Mouse (Mus musculus): ENCODE results near the gene Gng4. TPM values are rescaled to one million over a fixed set of nuclear protein-coding genes. Genes with fewer than 3 reads are reported as not detected.

Gng4 gene
- polyA plus RNA-seq, 1 experiment from 2014 or later = not detected

DNA sequence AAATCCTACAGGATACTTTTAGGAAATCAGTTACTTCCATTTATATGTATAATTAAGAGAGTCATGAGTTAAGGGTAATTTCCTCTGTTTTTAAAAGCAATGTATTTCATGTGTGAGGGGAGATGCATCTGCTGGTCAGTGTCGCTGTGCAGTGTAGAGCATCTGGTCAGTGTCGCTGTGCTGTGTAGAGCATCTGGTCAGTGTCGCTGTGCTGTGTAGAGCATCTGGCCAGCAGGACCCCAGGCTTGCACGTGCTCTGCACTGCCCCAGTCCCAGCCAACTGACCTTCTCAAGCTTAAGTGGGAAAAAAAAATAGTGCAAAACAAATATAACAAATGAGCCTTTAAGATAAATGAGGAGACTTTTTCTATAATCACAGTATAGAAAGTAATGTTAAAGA is 73.3 kb downstream of the Gng4 start:
- TF ChIP-seq EP300 (IDR thresholded peaks at IDR 0.05; ENCODE audit: low read depth) = no peak
- no peak for TF ChIP-seq CTCF (IDR thresholded peaks at IDR 0.05; ENCODE audit: low read depth)
- no peak overlapping the region for H3K4me2 ChIP-seq (ENCODE audit: low read depth, low read length)
- no peaks in the 10 kb centered on the region for H3K4me1 ChIP-seq (ENCODE audit: insufficient read depth)
- DNase-seq (no peak), ATAC-seq (no peak)
- no peaks in the 10 kb centered on the region for H3K36me3 ChIP-seq (replicated peaks; ENCODE audit: insufficient read depth, low read length)
- no peaks in the 10 kb centered on the region for H3K27me3 ChIP-seq (ENCODE audit: insufficient read depth, low read length)
- H3K27ac ChIP-seq (ENCODE audit: low read depth) = no peak overlapping the region
- 64% methylated on average over 4 of the region's 4 CpGs for WGBS (ENCODE audit: insufficient replicate concordance)
- H3K9me3 ChIP-seq (ENCODE audit: low read length) = no peaks in the 10 kb centered on the region
- H3K9ac ChIP-seq (replicated peaks) = no peak overlapping the region
- no peak overlapping the region for H3K4me3 ChIP-seq (ENCODE audit: low read depth, low read length)

DNA sequence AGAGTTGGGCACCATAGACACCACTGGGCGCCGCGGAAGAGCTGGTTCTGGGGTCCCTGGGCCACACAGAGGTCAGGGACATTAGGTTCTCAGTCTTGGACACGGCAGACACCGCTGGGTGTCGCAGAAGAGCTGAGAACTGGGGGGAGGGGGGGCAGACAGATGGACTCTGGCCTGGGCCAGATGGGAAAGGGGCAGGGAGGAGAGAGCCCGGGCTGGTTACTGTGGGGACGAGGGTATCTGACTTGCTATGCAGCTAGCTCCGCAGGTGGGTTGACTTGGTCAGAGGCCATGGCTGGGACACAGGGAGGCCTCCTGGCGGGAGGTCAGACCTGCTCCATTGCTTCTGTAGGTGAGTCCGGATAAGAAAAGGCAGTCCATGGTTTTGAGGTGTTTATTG is 78.5 kb downstream of the Gng4 start:
- Histone ChIP-seq H3K36me3 (replicated peaks; ENCODE audit: insufficient read depth, low read length) (no peaks in the 10 kb centered on the region), H3K4me1 (ENCODE audit: insufficient read depth) (no peaks in the 10 kb centered on the region), H3K9ac (replicated peaks) (no peak overlapping the region), H3K4me2 (ENCODE audit: low read depth, low read length) (no peak overlapping the region), H3K4me3 (ENCODE audit: low read depth, low read length) (no peak overlapping the region), H3K27me3 (ENCODE audit: insufficient read depth, low read length) (no peaks in the 10 kb centered on the region), H3K9me3 (ENCODE audit: low read length) (no peaks in the 10 kb centered on the region), H3K27ac (ENCODE audit: low read depth) (no peak overlapping the region; the same call in 1 of the 2 replicates)
- ATAC-seq = peak; percentile 71
- peak; percentile 24; the same call in 1 of the 2 replicates for TF ChIP-seq CTCF (IDR thresholded peaks at IDR 0.05; ENCODE audit: low read depth)
- TF ChIP-seq EP300 (IDR thresholded peaks at IDR 0.05; ENCODE audit: low read depth) = no peak
- peak; percentile 18 for DNase-seq
- WGBS (ENCODE audit: insufficient replicate concordance) = 68% methylated on average over 11 of the region's 11 CpGs

DNA sequence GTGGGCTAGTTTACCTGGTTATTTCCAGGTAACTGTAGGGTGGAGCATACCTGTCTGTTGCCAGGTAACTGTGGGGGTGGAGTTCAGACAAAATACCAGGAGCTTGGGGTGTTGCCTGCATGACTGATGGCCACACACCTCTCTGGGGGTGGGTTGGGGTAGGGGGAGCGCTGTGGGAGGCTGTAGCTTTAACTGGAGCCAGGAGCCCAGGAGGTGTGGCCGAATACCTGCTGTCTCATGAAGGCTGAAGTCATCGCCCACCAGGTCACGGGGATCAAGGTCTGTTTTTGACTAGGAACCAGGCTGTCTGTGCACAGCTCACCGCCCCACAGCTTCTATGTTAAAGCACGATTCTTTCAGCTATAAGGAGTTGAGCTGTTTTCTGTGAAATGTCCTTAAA is 79.1 kb downstream of the Gng4 start:
- ATAC-seq (peak; percentile 88), DNase-seq (peak; percentile 48)
- TF ChIP-seq CTCF (IDR thresholded peaks at IDR 0.05; ENCODE audit: low read depth) (no peak), EP300 (IDR thresholded peaks at IDR 0.05; ENCODE audit: low read depth) (no peak)
- H3K4me2 ChIP-seq (ENCODE audit: low read depth, low read length) = no peak overlapping the region
- H3K9me3 ChIP-seq (ENCODE audit: low read length) = no peaks in the 10 kb centered on the region
- peak overlapping the region; percentile 40; the same call in 1 of the 2 replicates for H3K27ac ChIP-seq (ENCODE audit: low read depth)
- no peaks in the 10 kb centered on the region for H3K27me3 ChIP-seq (ENCODE audit: insufficient read depth, low read length)
- H3K4me3 ChIP-seq (ENCODE audit: low read depth, low read length) = no peak overlapping the region
- WGBS (ENCODE audit: insufficient replicate concordance) = 44% methylated on average over 6 of the region's 6 CpGs
- H3K9ac ChIP-seq (replicated peaks) = no peak overlapping the region
- H3K36me3 ChIP-seq (replicated peaks; ENCODE audit: insufficient read depth, low read length) = no peaks in the 10 kb centered on the region
- H3K4me1 ChIP-seq (ENCODE audit: insufficient read depth) = no peaks in the 10 kb centered on the region

DNA sequence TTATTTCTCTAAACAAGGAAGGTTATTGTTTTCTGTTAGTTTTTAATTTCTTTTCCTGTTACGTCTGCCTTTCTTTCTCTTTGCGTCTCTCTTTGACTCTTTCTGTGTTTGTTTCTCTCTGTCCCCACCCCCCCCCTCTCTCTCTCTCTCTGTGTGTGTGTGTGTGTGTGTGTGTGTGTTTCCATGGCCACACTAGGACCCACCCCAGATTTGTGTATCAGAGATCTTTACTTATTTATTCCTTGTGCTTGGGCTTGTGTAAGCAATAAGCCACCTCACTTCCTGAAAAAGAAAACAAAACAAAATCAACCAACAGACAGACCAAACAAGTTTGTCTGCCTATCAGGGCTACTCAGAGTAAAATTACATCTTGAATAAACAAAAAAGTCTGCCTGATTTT is 82.5 kb downstream of the Gng4 start:
- WGBS (ENCODE audit: insufficient replicate concordance) = 71% methylated on average over 2 of the region's 2 CpGs
- H3K27ac ChIP-seq (ENCODE audit: low read depth) = no peak overlapping the region
- H3K9me3 ChIP-seq (ENCODE audit: low read length) = no peaks in the 10 kb centered on the region
- H3K36me3 ChIP-seq (replicated peaks; ENCODE audit: insufficient read depth, low read length) = no peaks in the 10 kb centered on the region
- no peak for TF ChIP-seq CTCF (IDR thresholded peaks at IDR 0.05; ENCODE audit: low read depth)
- no peak for TF ChIP-seq EP300 (IDR thresholded peaks at IDR 0.05; ENCODE audit: low read depth)
- DNase-seq (no peak), ATAC-seq (no peak)
- no peak overlapping the region for H3K9ac ChIP-seq (replicated peaks)
- no peak overlapping the region for H3K4me2 ChIP-seq (ENCODE audit: low read depth, low read length)
- H3K27me3 ChIP-seq (ENCODE audit: insufficient read depth, low read length) = no peaks in the 10 kb centered on the region
- H3K4me1 ChIP-seq (ENCODE audit: insufficient read depth) = no peaks in the 10 kb centered on the region
- H3K4me3 ChIP-seq (ENCODE audit: low read depth, low read length) = no peak overlapping the region

DNA sequence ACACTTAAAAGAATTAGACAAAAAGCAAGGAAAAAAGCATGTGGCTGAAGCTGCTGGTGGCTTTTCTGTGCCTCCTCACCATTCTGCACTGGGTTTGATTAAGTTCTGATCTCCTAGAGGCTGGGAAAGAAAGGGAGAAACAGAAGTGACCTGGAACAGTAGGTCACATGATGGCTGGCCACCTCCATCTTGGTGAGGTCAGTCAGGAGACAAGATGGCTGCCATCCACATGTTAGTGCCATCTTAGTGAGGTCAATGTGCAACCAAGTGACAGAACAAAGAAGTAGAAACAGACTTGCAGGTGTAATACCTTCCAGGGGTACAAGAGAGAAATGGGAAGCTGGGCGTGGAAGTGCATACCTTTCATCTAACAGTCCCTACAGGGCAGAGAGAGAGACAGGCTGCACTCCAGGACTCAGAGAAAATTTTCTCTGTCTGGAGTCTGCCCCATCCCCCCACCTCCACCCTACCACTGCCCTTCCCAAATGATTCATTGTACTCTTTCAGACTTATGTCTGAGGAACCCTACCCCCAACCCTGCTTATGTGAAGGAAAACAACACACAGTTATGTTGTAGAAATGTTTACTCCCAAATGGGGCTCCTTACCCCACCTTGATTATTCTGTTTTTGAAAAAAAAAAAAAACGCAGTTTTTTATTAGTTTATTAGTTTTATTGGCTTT is 83.4 kb downstream of the Gng4 start:
- Histone ChIP-seq H3K27ac (ENCODE audit: low read depth) (no peak overlapping the region), H3K4me1 (ENCODE audit: insufficient read depth) (no peaks in the 10 kb centered on the region), H3K9ac (replicated peaks) (no peak overlapping the region), H3K4me3 (ENCODE audit: low read depth, low read length) (no peak overlapping the region), H3K27me3 (ENCODE audit: insufficient read depth, low read length) (no peaks in the 10 kb centered on the region), H3K4me2 (ENCODE audit: low read depth, low read length) (no peak overlapping the region), H3K9me3 (ENCODE audit: low read length) (no peaks in the 10 kb centered on the region), H3K36me3 (replicated peaks; ENCODE audit: insufficient read depth, low read length) (no peaks in the 10 kb centered on the region)
- no peak for TF ChIP-seq CTCF (IDR thresholded peaks at IDR 0.05; ENCODE audit: low read depth)
- no peak for TF ChIP-seq EP300 (IDR thresholded peaks at IDR 0.05; ENCODE audit: low read depth)
- ATAC-seq (peak; percentile 47; the same call in 1 of the 2 replicates), DNase-seq (peak; percentile 37)
- 60% methylated on average over 2 of the region's 2 CpGs for WGBS (ENCODE audit: insufficient replicate concordance)

DNA sequence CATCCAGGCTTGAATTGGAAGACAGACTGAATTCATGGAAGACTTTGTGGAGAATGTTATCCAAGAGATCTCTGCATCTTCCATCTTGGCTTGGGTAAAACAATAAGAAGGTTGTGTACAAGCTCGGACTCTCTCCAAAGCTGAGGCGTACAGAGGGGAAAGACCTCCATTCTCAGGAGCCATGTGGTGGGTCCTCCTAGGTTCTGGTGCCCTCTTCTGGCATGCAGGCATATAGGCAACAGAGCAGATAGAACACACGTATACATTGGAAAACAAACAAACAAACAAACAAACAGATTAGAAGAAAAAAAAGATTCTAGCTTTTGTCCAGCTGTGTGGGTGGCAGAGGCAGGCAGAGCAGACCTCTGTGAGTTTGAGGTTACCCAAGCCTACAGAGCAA is 84.1 kb downstream of the Gng4 start:
- no peak for DNase-seq
- no peaks in the 10 kb centered on the region for H3K36me3 ChIP-seq (replicated peaks; ENCODE audit: insufficient read depth, low read length)
- no peak overlapping the region for H3K4me3 ChIP-seq (ENCODE audit: low read depth, low read length)
- H3K4me1 ChIP-seq (ENCODE audit: insufficient read depth) = no peaks in the 10 kb centered on the region
- H3K9ac ChIP-seq (replicated peaks) = no peak overlapping the region
- H3K27me3 ChIP-seq (ENCODE audit: insufficient read depth, low read length) = no peaks in the 10 kb centered on the region
- H3K9me3 ChIP-seq (ENCODE audit: low read length) = no peaks in the 10 kb centered on the region
- TF ChIP-seq EP300 (IDR thresholded peaks at IDR 0.05; ENCODE audit: low read depth) = no peak
- TF ChIP-seq CTCF (IDR thresholded peaks at IDR 0.05; ENCODE audit: low read depth) = peak; percentile 56
- WGBS (ENCODE audit: insufficient replicate concordance) = 39% methylated on average over 3 of the region's 3 CpGs
- no peak for ATAC-seq
- no peak overlapping the region for H3K4me2 ChIP-seq (ENCODE audit: low read depth, low read length)
- H3K27ac ChIP-seq (ENCODE audit: low read depth) = no peak overlapping the region

Other genes starting within 250 kb of the Gng4 start
- 3.1 and 5.6 TPM in 2 replicates for gene Lyst, start 193.7 kb upstream of the Gng4 start, polyA plus RNA-seq (2015; fragmentation: Nextera tagmentation; extraction: Ambion mirVana)
- gene B3galnt2, start 170.4 kb downstream of the Gng4 start, polyA plus RNA-seq (2015; fragmentation: Nextera tagmentation; extraction: Ambion mirVana) = 8.1 and 9.7 TPM in 2 replicates

Measured in liver, postnatal 0 days (tissue).